Mouse (Mus musculus): ENCODE measurements around the gene Cog4.

DNA sequence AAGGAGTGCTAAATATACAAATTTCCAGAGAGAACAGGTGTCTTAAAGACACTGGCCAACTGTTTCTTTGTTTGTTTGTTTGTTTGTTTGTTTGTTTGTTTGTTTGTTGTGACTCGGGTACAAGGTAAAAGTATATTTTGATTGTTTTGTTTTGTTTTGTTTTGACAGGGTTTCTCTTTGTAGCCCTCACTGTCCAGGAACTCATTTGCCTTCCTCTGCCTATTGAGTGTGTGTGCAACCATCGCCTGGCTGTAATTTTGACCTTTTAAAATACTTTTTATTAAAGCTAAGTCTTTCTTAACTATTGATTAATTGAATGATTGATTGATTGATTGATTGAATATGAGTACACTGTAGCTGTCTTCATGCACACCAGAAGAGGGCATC is 56.2 kb downstream of the Cog4 start:
- TF ChIP-seq CTCF (IDR thresholded peaks at IDR 0.05; ENCODE audit: low read depth, low read length) (no peak), POLR2A (IDR thresholded peaks at IDR 0.05; ENCODE audit: extremely low read depth, insufficient read depth, low read length) (no peak)

Data from liver, adult 2 months (tissue).